Mouse (Mus musculus): ENCODE data around the gene Lman2l.

Lman2l gene

DNA sequence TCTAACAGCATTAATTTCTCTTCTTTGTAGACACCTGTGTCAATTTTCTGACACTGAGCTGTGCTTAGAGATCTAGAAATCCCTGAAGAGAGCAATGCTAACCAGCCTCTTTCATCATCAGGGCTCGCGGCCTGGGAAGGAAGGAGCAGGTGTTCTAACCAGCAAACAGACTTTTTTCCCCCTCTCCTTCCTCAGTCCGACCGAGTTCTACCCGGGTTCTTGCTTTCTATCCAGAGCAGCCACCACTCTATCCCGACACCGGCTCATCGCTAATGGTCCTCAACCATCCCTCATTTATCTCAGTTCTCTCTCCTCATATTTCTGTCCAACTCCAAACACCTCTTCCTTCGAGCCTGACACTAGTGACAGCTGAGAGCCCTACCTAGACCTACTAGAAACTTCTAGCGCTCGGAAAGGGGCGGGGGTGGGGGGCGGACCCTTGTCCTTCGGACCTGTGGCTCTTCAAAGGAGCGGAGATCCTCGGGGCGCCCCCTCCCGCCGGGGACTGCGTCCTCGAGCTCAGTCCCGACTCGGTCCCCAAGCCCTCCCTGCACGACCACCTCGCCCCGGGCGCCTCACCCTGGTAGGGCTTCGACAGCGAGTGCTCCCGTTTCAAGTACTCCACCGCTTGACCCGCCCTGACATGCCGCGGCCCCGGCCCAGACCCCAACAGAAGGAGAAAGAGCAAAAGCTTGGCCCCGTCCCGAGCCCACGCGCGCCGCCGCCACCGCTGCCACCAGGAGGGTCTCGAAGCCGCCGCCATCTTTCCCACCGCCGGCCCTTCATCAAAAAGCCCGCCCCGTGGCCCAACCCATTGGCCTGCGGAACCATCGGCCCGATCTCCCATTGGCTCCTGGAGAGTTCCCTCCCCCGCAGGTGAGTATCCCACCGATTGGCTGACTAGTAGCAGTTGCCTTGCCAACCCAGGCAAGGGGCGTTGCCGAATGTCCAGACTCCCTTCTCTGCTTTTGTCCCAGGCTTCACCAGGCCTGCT lies at the start of gene Lman2l:
Gene Lman2l (minus strand): TSS at position 801 of the 994 bp plus-strand sequence.
- DNase-seq = peak; percentile 97

DNA sequence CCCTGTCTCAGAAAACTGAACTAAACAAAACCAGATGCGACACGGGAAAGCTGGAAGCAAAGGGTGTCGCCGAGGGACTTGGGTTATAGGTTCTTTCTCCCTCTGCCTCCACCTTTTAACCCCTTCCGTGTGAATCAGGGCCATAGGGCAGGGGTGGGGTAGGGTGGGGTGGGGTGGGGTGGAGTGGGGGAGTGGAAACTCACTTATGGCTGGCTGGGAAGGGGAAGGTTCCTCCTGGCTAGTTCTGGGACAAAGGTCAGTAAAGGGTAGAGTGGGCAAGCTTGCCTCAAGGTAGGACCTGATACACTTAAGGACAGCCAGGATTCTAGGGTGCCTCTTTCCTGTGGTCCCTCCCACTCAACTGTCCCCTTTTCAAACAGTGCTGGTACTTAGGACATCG lies 48.2 kb upstream of the Lman2l start:
- no peak for DNase-seq

DNA sequence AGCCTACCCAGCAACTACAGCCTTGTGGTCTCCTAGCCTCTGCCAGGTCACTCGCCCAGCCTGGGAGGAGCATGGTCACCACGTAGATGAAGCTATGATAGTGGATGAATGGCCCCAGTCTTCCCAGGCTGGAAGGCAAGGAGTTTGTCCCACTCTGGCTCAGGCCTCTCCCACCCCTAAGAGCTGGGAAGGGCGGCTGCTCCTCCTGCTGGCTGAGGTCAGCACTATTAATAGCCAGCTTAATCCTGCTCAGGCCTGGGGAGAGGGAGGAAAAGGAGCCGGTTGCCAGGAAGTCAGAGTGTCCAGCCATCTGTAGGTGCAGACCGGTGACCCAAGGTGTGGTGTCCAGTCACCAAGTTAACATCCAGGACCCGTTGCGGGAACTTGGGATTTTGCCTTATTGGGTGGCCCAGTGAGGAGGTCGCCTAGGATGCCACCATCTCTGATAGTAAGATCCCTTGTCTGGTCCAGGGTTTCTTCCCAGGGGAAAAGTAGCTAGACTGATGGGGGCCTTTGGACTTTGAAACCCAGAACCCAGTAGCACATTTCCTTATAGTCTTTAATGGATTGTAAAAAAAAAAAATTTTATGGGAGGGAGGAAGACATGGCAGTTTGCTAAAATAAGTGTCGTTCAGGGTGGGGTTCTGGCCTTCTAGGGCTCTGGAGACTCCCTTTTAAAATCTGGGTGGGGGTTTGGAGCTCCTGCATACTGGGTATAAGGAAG lies 47.5 kb upstream of the Lman2l start:
- no peak for DNase-seq

DNA sequence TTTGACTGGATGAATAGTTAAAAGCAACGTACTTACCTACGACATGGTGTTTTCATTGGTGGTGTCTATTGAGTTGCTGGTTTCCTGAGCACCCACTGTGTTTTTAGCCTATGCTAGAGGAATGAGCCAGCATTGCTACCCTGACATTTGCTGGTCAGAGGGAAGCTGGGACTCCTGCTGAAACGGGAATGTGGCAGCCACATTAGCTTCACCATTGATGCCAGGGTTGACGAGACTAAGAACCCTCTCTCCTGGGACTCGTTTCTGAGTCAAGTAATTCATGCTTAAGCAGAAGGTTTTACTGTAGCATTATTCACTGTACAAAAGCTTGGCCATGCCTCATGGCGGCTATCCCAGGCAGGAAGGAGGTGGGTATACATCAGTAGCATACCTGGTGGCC lies 44.6 kb upstream of the Lman2l start:
- no peak for DNase-seq

DNA sequence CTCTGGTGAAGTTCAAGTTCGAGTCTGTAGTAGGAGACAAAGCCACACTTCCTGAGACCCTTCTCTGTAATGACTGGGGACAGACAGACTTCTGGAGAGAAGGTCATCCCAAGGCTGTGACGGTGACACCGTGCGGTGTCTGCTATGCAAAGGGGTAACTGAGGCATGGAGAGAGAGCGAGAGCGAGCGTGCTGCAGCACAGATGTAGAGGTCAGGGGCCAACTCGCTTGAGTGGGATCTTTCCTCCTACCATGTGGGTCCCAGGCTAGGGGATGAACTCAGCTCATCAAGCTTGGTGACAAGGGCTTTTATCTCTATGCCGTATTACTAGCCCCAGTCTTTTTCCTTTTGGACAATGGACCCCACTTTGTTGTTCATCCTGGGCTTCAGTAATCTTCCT lies 42.0 kb upstream of the Lman2l start:
- DNase-seq = no peak

GRCm38 (mm10) chr1:36485080-36485479 lies 40.0 kb upstream of the Lman2l start:
- DNase-seq = no peak

DNA sequence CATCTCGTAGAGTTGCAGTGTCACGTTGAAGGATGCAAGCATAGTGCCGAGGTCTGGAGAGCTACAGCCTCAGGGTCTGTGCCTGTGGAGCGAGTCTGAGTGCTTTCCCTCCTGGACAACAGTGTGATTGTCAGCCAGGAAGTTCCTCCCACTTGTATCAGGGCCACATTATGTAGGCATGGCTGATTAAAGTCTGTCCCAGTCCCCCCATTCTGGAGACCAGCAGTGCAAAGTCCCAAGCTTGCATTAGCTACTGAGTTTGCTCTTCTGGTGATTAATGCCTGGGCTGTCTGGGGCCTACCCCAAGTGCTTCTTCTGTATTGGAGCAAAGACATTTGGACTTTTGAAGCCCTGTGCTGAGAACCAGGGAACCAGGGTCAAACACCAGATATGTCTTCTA lies 38.8 kb upstream of the Lman2l start:
- DNase-seq = no peak

DNA sequence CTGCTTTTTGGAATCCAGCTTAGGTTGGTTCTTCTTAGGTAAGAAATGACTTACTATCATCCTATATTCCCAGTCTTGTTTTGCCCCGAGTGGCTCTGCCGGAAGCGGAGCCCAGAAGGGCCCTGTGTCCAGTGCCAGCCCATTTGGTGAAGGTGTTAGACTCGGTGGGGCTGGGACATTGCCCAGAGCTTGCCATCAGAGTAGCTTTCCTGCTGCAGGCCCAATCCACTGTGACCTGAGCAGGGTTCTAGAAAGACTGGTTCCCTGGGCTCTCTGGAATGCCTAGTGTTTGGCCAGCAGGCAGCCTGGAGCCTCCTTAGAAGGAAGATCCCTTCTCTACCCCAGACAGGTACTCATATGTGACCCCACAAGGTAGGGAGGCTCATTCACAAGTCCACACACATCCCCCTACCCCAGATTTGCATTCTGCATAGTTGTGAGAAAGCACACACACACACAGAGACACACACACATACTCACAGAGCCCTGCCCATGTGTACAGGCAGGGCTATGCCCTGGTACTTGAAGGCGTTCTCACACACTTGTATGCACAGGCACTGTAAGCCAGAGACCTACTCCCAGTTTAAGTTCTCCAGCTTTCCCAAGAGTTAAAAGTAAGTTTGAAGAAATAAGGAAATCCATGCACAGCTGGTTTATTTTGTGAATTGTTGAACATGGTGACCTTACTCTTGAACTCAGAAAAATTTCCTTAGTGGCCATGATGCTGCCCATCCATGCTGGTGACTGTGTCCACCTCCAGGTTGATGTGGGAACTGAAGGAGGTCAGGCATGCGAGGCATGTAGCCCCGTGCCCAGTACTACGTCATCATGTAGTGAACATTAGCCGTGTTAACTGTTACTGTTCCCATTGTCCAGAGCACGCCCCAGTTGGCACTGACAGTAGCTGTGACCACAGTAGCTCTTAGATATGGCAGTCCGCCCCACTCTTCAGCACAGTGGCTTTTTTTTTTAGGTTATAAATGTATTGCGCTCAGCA lies 35.1 kb upstream of the Lman2l start:
- no peak for DNase-seq

- no peak for DNase-seq
Measured at GRCm38 (mm10) chr1:36478343-36478795, 33.3 kb upstream of the Lman2l start.

DNA sequence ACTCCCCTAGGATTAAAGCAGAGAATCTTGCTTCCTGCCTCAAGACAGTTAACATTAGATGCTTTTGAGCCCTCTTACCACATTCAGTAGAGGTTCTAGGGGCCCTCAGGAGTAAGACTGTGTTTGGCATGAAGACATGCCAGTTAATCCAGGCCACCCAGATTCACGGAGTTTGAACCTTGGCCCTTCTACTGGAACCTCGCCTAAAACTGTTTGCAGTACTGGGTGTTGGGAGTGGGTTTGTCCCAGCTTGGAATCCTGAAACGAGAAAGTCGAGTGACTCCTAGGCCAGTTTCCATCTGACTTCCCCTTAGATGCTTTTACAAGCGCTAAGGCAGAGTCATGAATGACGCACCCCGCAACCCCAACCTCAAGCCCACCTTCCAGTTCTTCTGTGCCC lies 31.4 kb upstream of the Lman2l start:
- no peak for DNase-seq

DNA sequence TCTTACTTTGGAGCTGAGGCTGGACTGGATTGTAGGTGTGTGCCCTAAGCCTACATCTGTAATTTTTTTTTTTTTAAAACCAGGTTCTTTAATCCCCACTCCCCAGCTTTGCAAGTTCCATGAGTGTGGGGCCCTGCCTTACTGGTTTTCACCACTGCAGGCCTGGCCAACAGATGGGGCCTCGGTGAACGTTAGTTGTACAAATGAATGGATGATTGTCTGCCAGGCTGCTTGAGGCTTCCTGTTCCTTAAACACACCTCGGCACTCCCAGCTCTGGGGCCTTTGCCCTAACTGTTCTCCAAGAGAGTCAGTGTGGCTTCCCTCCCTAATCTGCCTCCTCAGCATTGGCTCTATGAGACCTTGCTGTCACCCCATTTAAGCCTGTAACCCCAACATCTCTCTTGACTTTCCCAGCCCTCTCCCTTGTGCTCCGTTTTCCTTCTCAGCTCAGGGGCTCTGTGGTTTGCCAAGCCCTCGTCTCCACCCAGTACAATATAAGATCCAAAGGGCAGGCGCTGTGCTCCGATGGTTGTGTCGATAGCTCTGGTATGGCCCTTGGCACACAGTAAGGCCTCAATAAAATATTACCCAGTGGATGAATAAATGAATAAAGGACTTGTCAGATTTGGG lies 30.5 kb upstream of the Lman2l start:
- DNase-seq = no peak

- no peak for DNase-seq
Measured at GRCm38 (mm10) chr1:36474646-36475045, 29.6 kb upstream of the Lman2l start.

DNA sequence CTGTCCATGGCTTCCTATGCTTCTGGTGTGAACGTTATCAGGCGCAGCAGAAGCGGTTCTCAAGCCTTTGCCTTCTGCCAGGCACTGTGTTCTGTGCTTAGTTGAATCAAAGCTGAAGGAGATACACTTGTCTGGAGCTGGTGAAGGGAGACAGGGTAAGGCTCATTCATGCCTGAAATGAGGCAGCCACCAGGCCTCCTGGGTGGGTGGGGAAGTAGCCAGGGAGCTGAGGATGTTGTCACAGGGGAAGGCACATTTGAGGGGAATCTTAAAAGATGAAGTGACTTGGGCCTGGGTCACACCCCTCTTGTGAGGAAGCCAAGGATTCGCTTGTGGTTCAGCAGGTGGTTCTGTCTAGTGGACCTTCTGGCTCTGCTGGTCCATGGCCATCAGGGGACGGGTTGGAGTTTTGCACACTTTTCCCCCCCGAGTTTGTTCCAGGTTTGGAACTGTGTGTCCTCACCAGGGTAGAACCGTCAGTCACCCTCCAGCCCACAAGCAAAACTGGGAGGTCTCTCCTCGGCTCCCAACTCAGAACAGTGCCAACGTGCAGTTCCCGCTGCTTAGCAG lies 28.2 kb upstream of the Lman2l start:
- DNase-seq = no peak

- DNase-seq = peak; percentile 45
Measured at GRCm38 (mm10) chr1:36472106-36472440, 27.0 kb upstream of the Lman2l start.

- peak; percentile 90 for DNase-seq
Measured at GRCm38 (mm10) chr1:36471181-36472105, 26.4 kb upstream of the Lman2l start, which contains the start of gene Cnnm4. Gene Cnnm4 (plus strand): TSS chr1:36471620.

DNA sequence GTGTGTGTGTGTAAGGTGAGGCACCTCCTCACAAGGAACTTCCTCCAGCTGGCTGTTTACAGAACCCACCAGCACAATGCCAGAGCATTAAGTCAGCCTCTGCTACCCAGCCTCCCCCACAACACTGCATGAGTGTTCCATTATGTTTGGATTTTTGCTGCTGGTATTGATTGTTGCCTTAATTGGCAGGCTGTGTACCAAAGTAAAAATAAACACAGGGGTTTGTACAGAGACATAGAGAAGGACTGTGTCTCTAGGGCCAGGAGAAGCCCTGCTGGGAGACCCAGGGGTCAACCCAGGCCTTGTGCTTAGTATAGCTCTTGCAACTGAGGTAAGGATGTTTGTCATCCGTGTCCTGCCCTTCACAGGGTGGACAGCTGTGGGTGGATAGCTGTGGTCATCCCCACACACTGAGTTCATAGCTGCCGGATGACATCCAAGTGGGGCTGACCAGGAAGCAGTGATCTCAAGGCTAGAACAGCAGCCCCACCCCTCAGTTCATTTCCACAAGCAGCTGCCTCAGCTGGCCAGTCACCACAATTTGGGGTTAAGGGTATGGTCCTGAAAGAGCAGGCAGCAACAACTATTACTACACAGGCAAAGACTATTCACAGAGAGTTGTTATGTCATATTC lies 24.9 kb upstream of the Lman2l start:
- DNase-seq = no peak

- DNase-seq = no peak
Measured at GRCm38 (mm10) chr1:36467446-36467845, 22.4 kb upstream of the Lman2l start.

- DNase-seq = no peak
Measured at GRCm38 (mm10) chr1:36465641-36466160, 20.6 kb upstream of the Lman2l start.

- DNase-seq = peak; percentile 55
Measured at GRCm38 (mm10) chr1:36461829-36462228, 16.8 kb upstream of the Lman2l start.

GRCm38 (mm10) chr1:36458169-36458568 lies 13.1 kb upstream of the Lman2l start:
- DNase-seq = no peak
